26 mouse cellular contexts compared by ENCODE assay signal in the genomic region with DNA sequence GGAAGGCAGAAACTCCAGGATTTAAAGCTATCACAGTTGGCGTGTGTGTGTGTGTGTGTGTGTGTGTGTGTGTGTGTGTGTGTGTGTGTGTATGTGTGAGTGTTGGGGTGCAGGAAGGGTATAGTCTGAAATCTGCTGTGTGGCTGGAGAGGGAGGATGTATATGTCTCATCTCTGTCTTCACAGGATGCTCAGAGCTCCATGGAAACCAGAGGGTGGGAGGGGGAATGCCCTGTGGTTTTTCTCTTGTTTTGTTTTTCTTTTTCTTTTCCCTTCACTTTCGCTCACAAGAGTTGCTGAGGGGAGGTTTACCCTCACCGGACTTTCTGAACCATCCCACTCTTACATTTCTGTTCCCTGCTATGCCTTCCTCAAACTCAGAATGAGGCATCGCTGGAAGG. TPM values are rescaled to one million over a fixed set of nuclear protein-coding genes. Genes with fewer than 3 reads are reported as not detected.
DNase-seq lines count a peak whose midpoint lies in the region; ATAC-seq and TF ChIP-seq lines count a peak whose summit lies in the region.
"Had no signal": no experiment of that assay in that cellular context is flagged by ENCODE, and none has a peak within 500 bp of the region (broad histone marks: within the 10 kb centered on the region; RNA-seq: fewer than 3 reads in every experiment).

No protein-coding gene starts in this region.

- H3K4me1 ChIP-seq in midbrain, postnatal 0 days (ENCODE audit: insufficient read depth, low read length): 0 out of 2 replicates have a peak, but pooled peaks cover 3% of the 10 kb centered on the region
- peaks cover 10% of the 10 kb centered on the region; the same call in 1 of the 2 replicates for H3K4me1 ChIP-seq in midbrain, embryonic 16.5 days (ENCODE audit: control insufficient read depth, insufficient read depth, low read length)
- peaks cover 3% of the 10 kb centered on the region for H3K4me1 ChIP-seq in cerebellum, adult 2 months (ENCODE audit: control insufficient read depth, insufficient read depth, low read length)
- H3K4me1 ChIP-seq: embryonic facial prominence, embryonic 12.5 days; forebrain, embryonic 15.5 days; heart, embryonic 13.5 days; hindbrain, embryonic 15.5 days had no signal

- no peak for TF ChIP-seq CTCF in midbrain, postnatal 0 days (IDR thresholded peaks at IDR 0.05)
- TF ChIP-seq CTCF in cerebellum, adult 2 months (IDR thresholded peaks at IDR 0.05; ENCODE audit: borderline replicate concordance, insufficient read depth, low read depth, low read length): no peak

- H3K9ac ChIP-seq in midbrain, postnatal 0 days (replicated peaks; ENCODE audit: low read length, poor library complexity, severe bottlenecking): no peak overlapping the region
- no peak overlapping the region for H3K9ac ChIP-seq in midbrain, embryonic 16.5 days (ENCODE audit: low read depth, low read length)
- H3K9ac ChIP-seq: embryonic facial prominence, embryonic 12.5 days; forebrain, embryonic 15.5 days; heart, embryonic 13.5 days; hindbrain, embryonic 15.5 days had no signal

- WGBS in midbrain, postnatal 0 days: 51% methylated on average over 4 of the region's 4 CpGs
- 58% methylated on average over 4 of the region's 4 CpGs for WGBS in midbrain, embryonic 16.5 days
- WGBS in cerebellum, adult 2 months: 67% methylated on average over 4 of the region's 4 CpGs

- H3K27ac ChIP-seq in midbrain, postnatal 0 days (ENCODE audit: low read depth, low read length): 0 out of 2 replicates have a peak overlapping the region, but pooled peaks have one; percentile 9
- no peak overlapping the region for H3K27ac ChIP-seq in midbrain, embryonic 16.5 days (ENCODE audit: low read length)
- no peak overlapping the region for H3K27ac ChIP-seq in cerebellum, adult 2 months (ENCODE audit: insufficient read depth, low read length)
- H3K27ac ChIP-seq: embryonic facial prominence, embryonic 12.5 days; forebrain, embryonic 15.5 days; heart, embryonic 13.5 days; hindbrain, embryonic 15.5 days had no signal

- no peak overlapping the region for H3K4me2 ChIP-seq in midbrain, postnatal 0 days (ENCODE audit: low read depth, low read length, poor library complexity, severe bottlenecking)
- H3K4me2 ChIP-seq in midbrain, embryonic 16.5 days (ENCODE audit: low read length): no peak overlapping the region
- H3K4me2 ChIP-seq: embryonic facial prominence, embryonic 12.5 days; forebrain, embryonic 15.5 days; heart, embryonic 13.5 days; hindbrain, embryonic 15.5 days had no signal

- ATAC-seq in midbrain, postnatal 0 days (ENCODE audit: low FRiP score): no peak
- no peak for ATAC-seq in midbrain, embryonic 16.5 days
- ATAC-seq in CD4-positive, CD25-positive, alpha-beta regulatory T cell, adult 4 months: peak; percentile 90
- ATAC-seq: forebrain, embryonic 15.5 days; Patski had no signal

- no peaks in the 10 kb centered on the region for H3K27me3 ChIP-seq in midbrain, postnatal 0 days (ENCODE audit: insufficient read depth, low read length)
- no peaks in the 10 kb centered on the region for H3K27me3 ChIP-seq in midbrain, embryonic 16.5 days (ENCODE audit: control insufficient read depth, insufficient read depth, low read depth, low read length)
- no peaks in the 10 kb centered on the region for H3K27me3 ChIP-seq in cerebellum, adult 2 months (ENCODE audit: control insufficient read depth, insufficient read depth, low read length)
- H3K27me3 ChIP-seq: CH12.LX; embryonic facial prominence, embryonic 12.5 days; forebrain, embryonic 15.5 days; hindbrain, embryonic 15.5 days had no signal

- H3K9me3 ChIP-seq in midbrain, postnatal 0 days (ENCODE audit: low read length): no peaks in the 10 kb centered on the region
- no peaks in the 10 kb centered on the region for H3K9me3 ChIP-seq in midbrain, embryonic 16.5 days (replicated peaks; ENCODE audit: control insufficient read depth, low read length, poor library complexity, severe bottlenecking)
- H3K9me3 ChIP-seq: embryonic facial prominence, embryonic 12.5 days; forebrain, embryonic 15.5 days; heart, embryonic 13.5 days; hindbrain, embryonic 15.5 days had no signal

- no peak for DNase-seq in midbrain, postnatal 0 days (ENCODE audit: low spot score)
- DNase-seq in induced T-regulatory cell, adult 2 months (ENCODE audit: low read depth): peak; percentile 56
- DNase-seq in cerebellum, adult 2 months: no peak
- no peak for DNase-seq in lung, postnatal 25 days (ENCODE audit: low spot score)
- DNase-seq: adrenal gland, postnatal 10 days; cerebellum, adult 11 months; cerebellum, adult 9-10 months; cerebellum, postnatal 25 days; gastrocnemius, postnatal 36 days; heart, postnatal 36 days had no signal

- no peak overlapping the region for H3K4me3 ChIP-seq in midbrain, postnatal 0 days (ENCODE audit: low read depth, low read length)
- H3K4me3 ChIP-seq in midbrain, embryonic 16.5 days (ENCODE audit: low read depth, low read length): no peak overlapping the region
- no peak overlapping the region for H3K4me3 ChIP-seq in cerebellum, adult 2 months (replicated peaks; ENCODE audit: insufficient read depth, low read depth, low read length)
- H3K4me3 ChIP-seq: embryonic facial prominence, embryonic 12.5 days; forebrain, embryonic 15.5 days; heart, embryonic 13.5 days; hindbrain, embryonic 15.5 days had no signal

- H3K36me3 ChIP-seq in midbrain, postnatal 0 days (ENCODE audit: insufficient read depth, low read length): no peaks in the 10 kb centered on the region
- no peaks in the 10 kb centered on the region for H3K36me3 ChIP-seq in midbrain, embryonic 16.5 days (ENCODE audit: control insufficient read depth, insufficient read depth, low read length)
- H3K36me3 ChIP-seq: embryonic facial prominence, embryonic 12.5 days; forebrain, embryonic 15.5 days; heart, embryonic 13.5 days; hindbrain, embryonic 15.5 days had no signal

- TF ChIP-seq POLR2A in cerebellum, adult 2 months (IDR thresholded peaks at IDR 0.05; ENCODE audit: borderline replicate concordance, insufficient read depth, low read length): no peak

RNA-seq across cellular contexts. Expression of a gene that starts 9.0 kb away (rescaled TPM):
- not detected in 2 replicates for total RNA-seq in midbrain, postnatal 0 days (2014; rRNA removed)
- not detected in 2 replicates for polyA plus RNA-seq in midbrain, postnatal 0 days (2015; fragmentation: Nextera tagmentation; extraction: Ambion mirVana)
- not detected in 2 replicates for polyA plus RNA-seq in midbrain, embryonic 16.5 days (2015; fragmentation: Nextera tagmentation; extraction: Ambion mirVana)
- under 1 TPM in 1 of 2 experiments, not detected in 1; 0.89 TPM for polyA plus RNA-seq in CD4-positive, CD25-positive, alpha-beta regulatory T cell, adult 4 months (2017; shearing (Covaris generic))
- polyA plus RNA-seq in cerebellum, adult 2 months (2012; rRNA removed): not detected in 2 replicates
- total RNA-seq: adrenal gland, postnatal 10 days; adrenal gland, postnatal 4 days; CH12.LX; gastrocnemius, adult 8-10 months; gastrocnemius, postnatal 36 days; heart, postnatal 36 days had no signal
- polyA plus RNA-seq: brain, embryonic 14.5 days; cortical plate, adult 2 months; embryonic facial prominence, embryonic 12.5 days; forebrain, embryonic 11.5 days; forebrain, embryonic 15.5 days; heart, embryonic 13.5 days; heart, postnatal 0 days; hindbrain, embryonic 11.5 days; hindbrain, embryonic 15.5 days; intestine, embryonic 14.5 days; Patski had no signal
